Mouse (Mus musculus) neural tube, embryonic 11.5 days (tissue): ENCODE data around the gene Gmppb. TPM values are rescaled to one million over a fixed set of nuclear protein-coding genes. Genes with fewer than 3 reads are reported as not detected.

Experiments
- ATAC-seq: fragments of 200-750 bp; cut with Nextera tagmentation; 2 replicates; pipeline ENCODE4 v1.8.0; 2017; ENCODE audit warnings: moderate number of reproducible peaks, mild to moderate bottlenecking, moderate TSS enrichment, moderate library complexity; ENCODE audit not compliant: insufficient read depth, low FRiP score, low TSS enrichment
- DNase-seq: peaks from one replicate; pipeline ENCODE4 v3.0.0-alpha.2; 2015; ENCODE audit warnings: low spot score
- H3K27ac ChIP-seq: fragments of 300-500 bp; sonication (generic); 2 replicates; pipeline ENCODE4 v1.5.1; 2014; ENCODE audit warnings: low read depth, mild to moderate bottlenecking, low read length
- H3K27me3 ChIP-seq: fragments of 300-500 bp; sonication (generic); 2 replicates; pipeline ENCODE4 v1.6.1; 2014; ENCODE audit warnings: mild to moderate bottlenecking, low read length, mixed read lengths; ENCODE audit not compliant: control insufficient read depth, insufficient read depth
- H3K36me3 ChIP-seq: fragments of 300-500 bp; sonication (generic); 2 replicates; pipeline ENCODE4 v1.6.1; 2014; ENCODE audit warnings: mild to moderate bottlenecking, low read length, moderate library complexity, mixed read lengths; ENCODE audit not compliant: control insufficient read depth, insufficient read depth
- H3K4me1 ChIP-seq: fragments of 300-500 bp; sonication (generic); 2 replicates; pipeline ENCODE4 v1.6.1; 2014; ENCODE audit warnings: low read length, mixed read lengths; ENCODE audit not compliant: control insufficient read depth, insufficient read depth
- H3K4me2 ChIP-seq: fragments of 300-500 bp; sonication (generic); 2 replicates; pipeline ENCODE4 v1.6.1; 2014; ENCODE audit warnings: low read depth, mild to moderate bottlenecking, moderate library complexity
- H3K4me3 ChIP-seq: fragments of 300-500 bp; sonication (generic); 2 replicates; pipeline ENCODE4 v1.5.1; 2014; ENCODE audit warnings: low read depth, low read length
- H3K9ac ChIP-seq: fragments of 300-500 bp; sonication (generic); 2 replicates; pipeline ENCODE4 v1.6.1; 2014; ENCODE audit warnings: mild to moderate bottlenecking, low read length
- H3K9me3 ChIP-seq: fragments of 300-500 bp; sonication (generic); 2 replicates; pipeline ENCODE4 v1.6.1; 2016; ENCODE audit warnings: low read length; ENCODE audit not compliant: control insufficient read depth
- WGBS: fragments of 180-500 bp; shearing (Covaris S2); extraction: QIAGEN DNeasy Blood & Tissue Kit; methylation state at CpG from one replicate; pipeline ENCODE4 v1.1.7; 2014; 5-methylcytosine and 5-hydroxymethylcytosine counted together
- microRNA-seq: library from miRNA; unstranded; fragments of <30 nt; microRNA quantifications from one replicate; pipeline ENCODE4, GENCODE M21; 2016
- polyA plus RNA-seq: library from polyadenylated mRNA; unstranded; fragments of >200 nt; fragmentation: Nextera tagmentation; extraction: Ambion mirVana; gene quantifications from 2 replicates; pipeline ENCODE4 v1.2.1, GENCODE M21; 2014

Gene Gmppb
- polyA plus RNA-seq, 1 experiment from 2014 or later, result 23.6 TPM

- ATAC-seq (peak; percentile 14; the same call in 1 of the 2 replicates), DNase-seq (peak; percentile 32)
- peaks cover 10% of the 10 kb centered on the region for H3K4me1 ChIP-seq
- H3K9ac ChIP-seq, result peak overlapping the region; percentile 74
- peak overlapping the region; percentile 76 for H3K4me3 ChIP-seq
- no peaks in the 10 kb centered on the region for H3K27me3 ChIP-seq
- no peak overlapping the region for H3K27ac ChIP-seq
- WGBS, result 0% methylated on average over 16 of the region's 16 CpGs
- peaks cover 8% of the 10 kb centered on the region for H3K36me3 ChIP-seq
- no peaks in the 10 kb centered on the region for H3K9me3 ChIP-seq
- peak overlapping the region; percentile 92 for H3K4me2 ChIP-seq
Measured at GRCm38 (mm10) chr9:108094998-108095411, 46.0 kb downstream of the Gmppb start.

GRCm38 (mm10) chr9:108095518-108095917 lies 46.5 kb downstream of the Gmppb start:
- DNase-seq (peak; percentile 77), ATAC-seq (no peak)
- Histone ChIP-seq H3K9me3 (no peaks in the 10 kb centered on the region), H3K4me1 (peaks cover 10% of the 10 kb centered on the region), H3K27ac (no peak overlapping the region), H3K4me3 (peak overlapping the region; percentile 76), H3K9ac (no peak overlapping the region), H3K36me3 (peaks cover 8% of the 10 kb centered on the region), H3K4me2 (peak overlapping the region; percentile 92), H3K27me3 (no peaks in the 10 kb centered on the region)
- WGBS, result 15% methylated on average over 3 of the region's 3 CpGs

- Histone ChIP-seq H3K4me1 (peaks cover 10% of the 10 kb centered on the region), H3K9me3 (no peaks in the 10 kb centered on the region), H3K36me3 (peaks cover 8% of the 10 kb centered on the region), H3K4me2 (no peak overlapping the region), H3K4me3 (no peak overlapping the region), H3K9ac (no peak overlapping the region), H3K27me3 (no peaks in the 10 kb centered on the region), H3K27ac (no peak overlapping the region)
- ATAC-seq, result no peak
- no peak for DNase-seq
- 65% methylated on average over 10 of the region's 10 CpGs for WGBS
Measured at GRCm38 (mm10) chr9:108095949-108096712, 47.1 kb downstream of the Gmppb start.

- no peak overlapping the region for H3K4me2 ChIP-seq
- H3K9ac ChIP-seq, result no peak overlapping the region
- H3K4me3 ChIP-seq, result no peak overlapping the region
- H3K9me3 ChIP-seq, result no peaks in the 10 kb centered on the region
- no peaks in the 10 kb centered on the region for H3K27me3 ChIP-seq
- ATAC-seq, result no peak
- no peak overlapping the region for H3K27ac ChIP-seq
- peaks cover 4% of the 10 kb centered on the region; the same call in 1 of the 2 replicates for H3K4me1 ChIP-seq
- H3K36me3 ChIP-seq, result 0 out of 2 replicates have a peak, but pooled peaks cover 2% of the 10 kb centered on the region
- WGBS, result 82% methylated on average over 8 of the region's 8 CpGs
- DNase-seq, result no peak
Measured at GRCm38 (mm10) chr9:108099619-108100018, 50.6 kb downstream of the Gmppb start.

Small RNAs within 50 kb of the gene (microRNA-seq; reads per million reads assigned to microRNA genes)
- gene Mir7088, result not detected

Other genes starting within 250 kb of the Gmppb start
- gene Rbm6, start 176.0 kb upstream of the Gmppb start, polyA plus RNA-seq, result 102 TPM in 2 replicates
- gene Mon1a, start 161.1 kb upstream of the Gmppb start, polyA plus RNA-seq, result 16.3 and 19.2 TPM in 2 replicates
- 0.33 and 1.1 TPM in 2 replicates for gene Mst1r, start 142.4 kb upstream of the Gmppb start, polyA plus RNA-seq
- gene Actl11, start 120.8 kb upstream of the Gmppb start, polyA plus RNA-seq, result not detected in 2 replicates
- 3.5 and 4.3 TPM in 2 replicates for gene Camkv, start 113.6 kb upstream of the Gmppb start, polyA plus RNA-seq
- 25.2 and 25.7 TPM in 2 replicates for gene Traip, start 99.1 kb upstream of the Gmppb start, polyA plus RNA-seq
- gene Uba7, start 73.7 kb upstream of the Gmppb start, polyA plus RNA-seq, result 10.9 and 12.1 TPM in 2 replicates
- gene Gm20661, start 66.2 kb upstream of the Gmppb start, polyA plus RNA-seq, result 2.9 and 3.5 TPM in 2 replicates
- 62.9 and 71.3 TPM in 2 replicates for gene Inka1, start 63.4 kb upstream of the Gmppb start, polyA plus RNA-seq
- gene Cdhr4, start 56.7 kb upstream of the Gmppb start, polyA plus RNA-seq, result 4.8 and 5.7 TPM in 2 replicates
- gene Gm20662, start 52.9 kb upstream of the Gmppb start, polyA plus RNA-seq, result 0.13 and 0.14 TPM in 2 replicates
- 38.4 and 45.7 TPM in 2 replicates for gene Ip6k1, start 46.7 kb upstream of the Gmppb start, polyA plus RNA-seq
- gene Amigo3, start 3.9 kb downstream of the Gmppb start, polyA plus RNA-seq, result 2.7 and 2.8 TPM in 2 replicates
- gene Mst1, start 31.2 kb downstream of the Gmppb start, polyA plus RNA-seq, result 0.49 and 1.0 TPM in 2 replicates
- gene Rnf123, start 34.1 kb downstream of the Gmppb start, polyA plus RNA-seq, result 31.6 and 35.9 TPM in 2 replicates
- 54.3 and 62.7 TPM in 2 replicates for gene Apeh, start 45.4 kb downstream of the Gmppb start, polyA plus RNA-seq
- gene Bsn, start 141.1 kb downstream of the Gmppb start, polyA plus RNA-seq, result 3.0 and 4.3 TPM in 2 replicates
- 62.4 and 65.9 TPM in 2 replicates for gene Dag1, start 214.7 kb downstream of the Gmppb start, polyA plus RNA-seq
- gene Nicn1, start 241.2 kb downstream of the Gmppb start, polyA plus RNA-seq, result 63.8 and 65.1 TPM in 2 replicates
- 18.8 and 18.9 TPM in 2 replicates for gene Amt, start 247.6 kb downstream of the Gmppb start, polyA plus RNA-seq